7 mouse cellular contexts compared by ENCODE assay signal in genomic region chr6:29215881-29216501, GRCm38 (mm10). TPM values are rescaled to one million over a fixed set of nuclear protein-coding genes. Genes with fewer than 3 reads are reported as not detected.
DNase-seq lines count a peak whose midpoint lies in the region; ATAC-seq and TF ChIP-seq lines count a peak whose summit lies in the region.

Gene Impdh1, minus strand, starts transcription at chr6:29216364.

- peak; percentile 76 for DNase-seq in WW6 (ENCODE audit: low read depth, low spot score)
- peak; percentile 75 for DNase-seq in cerebellum, adult 9-11 months
- DNase-seq in gastrocnemius, adult 2 months = peak; percentile 85
- peak in 1 of 2 experiments; percentile 59 for DNase-seq in left cerebral cortex, postnatal 14 days (ENCODE audit: low spot score in 2 of 2)
- peak; percentile 53 for DNase-seq in skeletal muscle tissue, adult 2 months (ENCODE audit: low read depth, low spot score)

- H3K27me3 ChIP-seq in hindbrain, embryonic 16.5 days (replicated peaks; ENCODE audit: control insufficient read depth, insufficient read depth, low read length) = 0 out of 2 replicates have a peak, but pooled peaks cover 2% of the 10 kb centered on the region

- peak; percentile 70 for ATAC-seq in hindbrain, embryonic 16.5 days
- peak; percentile 57 for ATAC-seq in megakaryocyte-erythroid progenitor cell, adult 5-6 weeks (replicated peaks; ENCODE audit: low FRiP score, low TSS enrichment, poor library complexity, severe bottlenecking)

- H3K9me3 ChIP-seq in hindbrain, embryonic 16.5 days (ENCODE audit: control insufficient read depth, low read length) = no peaks in the 10 kb centered on the region

- WGBS in hindbrain, embryonic 16.5 days = under 1% methylated on average over 56 of the region's 56 CpGs

- peak within 1 kb of the TSS; percentile 91 for H3K27ac ChIP-seq in gastrocnemius, adult 2 months
- H3K27ac ChIP-seq in hindbrain, embryonic 16.5 days (ENCODE audit: low read depth, low read length) = peak within 1 kb of the TSS; percentile 8; the same call in 1 of the 2 replicates

- 0 out of 2 replicates have a peak, but pooled peaks have one; percentile 11 for TF ChIP-seq CTCF in gastrocnemius, adult 2 months (IDR thresholded peaks at IDR 0.05)

- H3K9ac ChIP-seq in hindbrain, embryonic 16.5 days (ENCODE audit: low read depth, low read length) = peak within 1 kb of the TSS; percentile 73

- peak within 1 kb of the TSS; percentile 93 for H3K4me3 ChIP-seq in gastrocnemius, adult 2 months
- H3K4me3 ChIP-seq in hindbrain, embryonic 16.5 days (ENCODE audit: low read length) = peak within 1 kb of the TSS; percentile 66

- peaks cover 25% of the 10 kb centered on the region for H3K4me1 ChIP-seq in hindbrain, embryonic 16.5 days (ENCODE audit: control insufficient read depth, insufficient read depth, low read depth, low read length)

- peak within 1 kb of the TSS; percentile 85 for H3K4me2 ChIP-seq in hindbrain, embryonic 16.5 days (ENCODE audit: low read length)

- intact Hi-C loops in gastrocnemius, adult 2 months (cut with DNase I) = no loop called here
- intact Hi-C loops in left cerebral cortex, postnatal 14 days (cut with DNase I) = no loop called here

- no peaks in the 10 kb centered on the region for H3K36me3 ChIP-seq in hindbrain, embryonic 16.5 days (ENCODE audit: control insufficient read depth, insufficient read depth, low read length)

RNA-seq across cellular contexts. Expression of gene Impdh1, which starts in this region (rescaled TPM):
- 10 to 100 TPM in 1 of 2 experiments, 1 to 10 TPM in 1; 9.9 to 10.3 TPM for total RNA-seq in gastrocnemius, adult 2 months (2021)
- polyA plus RNA-seq in hindbrain, embryonic 16.5 days (2015; fragmentation: Nextera tagmentation; extraction: Ambion mirVana) = 71.5 and 80.7 TPM in 2 replicates
- 10 to 100 TPM; 86.5 to 99.2 TPM for total RNA-seq in left cerebral cortex, postnatal 14 days (2021)
- 35.5 and 56.9 TPM in 2 replicates for total RNA-seq in megakaryocyte-erythroid progenitor cell, adult 5-6 weeks (2014; fragmentation: Nextera tagmentation)
- total RNA-seq in megakaryocyte-erythroid progenitor cell, adult 5-6 weeks (2017) = 16.8 and 19.5 TPM in 2 replicates
